Mouse (Mus musculus): ENCODE results near the gene Abcb11.
"Not testable (repeated sequence)": the region's sequence is repeated elsewhere in the genome, so short reads cannot be mapped to it uniquely, and the experiment has no call there.

Abcb11 gene

GRCm38 (mm10) chr2:69342496-69343221 lies at the start of gene Abcb11:
Abcb11 (minus strand) TSS chr2:69342616.
- no peak for DNase-seq (ENCODE audit: low read depth)

GRCm38 (mm10) chr2:69386118-69386871 lies 43.9 kb upstream of the Abcb11 start:
- DNase-seq (ENCODE audit: low read depth): no peak

DNA sequence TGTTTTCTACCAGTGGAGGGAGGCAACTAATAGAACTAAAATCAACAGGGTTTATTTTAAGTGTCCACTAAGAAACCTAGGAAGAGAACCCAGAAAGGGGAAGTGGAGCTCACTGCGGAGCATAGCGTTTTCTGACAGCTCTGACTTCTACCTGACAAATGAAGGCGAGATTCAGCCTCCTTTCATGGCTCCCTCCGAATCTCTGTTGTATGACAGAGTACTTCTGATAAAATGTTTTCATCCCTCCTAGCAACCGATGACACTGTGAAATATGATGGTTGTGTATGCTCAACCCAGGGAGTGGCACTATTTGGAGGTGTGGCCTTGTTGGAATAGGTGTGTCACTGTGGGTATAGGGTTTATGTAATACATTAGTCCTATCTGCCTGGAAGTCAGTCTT lies 40.4 kb upstream of the Abcb11 start:
- peak; percentile 37 for DNase-seq (ENCODE audit: low read depth)

DNA sequence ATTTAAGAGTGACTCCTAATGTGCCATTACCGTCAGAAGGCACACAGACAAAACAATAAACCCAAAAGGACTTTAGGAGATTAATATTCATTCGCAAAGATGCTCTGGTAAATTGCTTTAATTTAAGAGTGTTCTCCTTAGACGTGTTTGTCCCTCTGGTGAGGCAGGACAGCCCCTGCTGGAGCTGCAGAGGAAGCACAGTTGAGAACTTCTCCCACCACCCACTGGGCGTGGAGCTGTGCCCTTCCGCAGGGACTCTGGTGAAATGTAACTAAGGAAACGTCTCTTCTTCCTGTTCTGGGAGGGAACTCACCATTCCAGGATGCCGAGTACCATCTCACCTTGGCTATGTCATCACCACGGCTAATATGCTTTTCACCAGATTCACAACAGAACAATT lies 39.3 kb upstream of the Abcb11 start:
- DNase-seq (ENCODE audit: low read depth): peak; percentile 66

GRCm38 (mm10) chr2:69380281-69380680 lies 37.9 kb upstream of the Abcb11 start, which contains the start of gene Dhrs9:
Dhrs9 (plus strand) TSS chr2:69380445.
- DNase-seq (ENCODE audit: low read depth): peak; percentile 99

DNA sequence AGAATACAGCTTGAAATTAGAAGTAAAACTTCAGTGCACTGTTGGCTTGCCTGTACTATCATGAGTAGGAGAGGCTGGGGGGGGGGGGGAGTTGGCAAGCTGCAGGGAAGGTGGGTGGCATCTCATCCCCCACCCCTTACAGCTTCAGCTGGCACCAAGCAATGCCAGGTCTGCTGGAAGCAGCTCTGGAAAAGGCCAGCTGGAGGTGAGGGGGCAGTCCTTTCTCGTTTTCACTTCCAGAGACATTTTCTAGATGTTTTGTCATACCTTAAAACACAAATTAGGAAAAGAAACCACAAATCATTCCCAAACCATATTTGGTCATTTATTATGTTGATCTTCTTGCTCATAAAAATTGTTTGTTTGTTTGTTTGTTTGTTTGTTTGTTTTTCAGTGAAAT lies 37.4 kb upstream of the Abcb11 start:
- no peak for DNase-seq (ENCODE audit: low read depth)

- DNase-seq (ENCODE audit: low read depth): peak; percentile 61
Measured at GRCm38 (mm10) chr2:69376780-69377179, 34.4 kb upstream of the Abcb11 start.

GRCm38 (mm10) chr2:69365275-69365674 lies 22.9 kb upstream of the Abcb11 start:
- DNase-seq (ENCODE audit: low read depth): no peak

DNA sequence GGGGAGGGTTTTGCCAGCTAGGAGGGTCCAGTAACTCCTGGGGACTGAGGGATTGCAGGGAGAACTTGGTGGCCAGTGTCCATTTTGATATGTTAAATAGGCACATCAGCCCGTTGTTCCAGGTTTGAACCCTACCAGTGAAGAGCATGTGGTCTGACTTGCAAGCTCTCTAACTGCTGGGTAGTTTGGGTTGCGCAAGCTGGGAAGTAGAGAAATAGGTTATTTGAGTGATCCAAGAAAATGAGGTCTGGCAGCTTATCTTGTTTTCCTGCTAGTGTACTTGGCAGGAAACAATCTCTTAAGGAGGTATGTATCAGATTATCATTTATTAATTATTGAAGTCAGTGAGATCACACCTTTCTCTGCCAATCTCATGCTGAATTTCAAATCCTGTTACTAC lies 22.4 kb upstream of the Abcb11 start:
- DNase-seq (ENCODE audit: low read depth): peak; percentile 72

GRCm38 (mm10) chr2:69355402-69355801 lies 13.0 kb upstream of the Abcb11 start:
- DNase-seq (ENCODE audit: low read depth): not testable (repeated sequence)

DNA sequence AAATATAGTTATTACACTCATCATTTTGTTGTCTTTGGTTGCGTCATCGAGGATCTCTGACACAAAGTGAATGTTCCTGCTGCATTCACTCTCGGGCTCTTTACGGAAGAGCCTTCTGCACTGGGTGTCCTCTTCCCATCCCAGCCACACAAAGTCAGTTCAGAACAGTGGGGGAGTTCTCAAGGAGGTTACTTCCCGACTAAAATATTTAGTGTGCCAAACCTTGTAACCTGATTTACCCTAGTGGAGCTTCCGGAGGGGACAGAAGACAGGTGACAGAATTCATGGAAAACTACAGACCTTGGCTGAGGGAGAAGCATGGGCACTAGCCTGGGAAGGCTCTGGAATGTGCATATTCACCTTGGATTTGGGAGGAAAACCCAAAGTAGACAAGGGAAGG lies 910 bp downstream of the Abcb11 start:
- DNase-seq (ENCODE audit: low read depth): no peak

DNA sequence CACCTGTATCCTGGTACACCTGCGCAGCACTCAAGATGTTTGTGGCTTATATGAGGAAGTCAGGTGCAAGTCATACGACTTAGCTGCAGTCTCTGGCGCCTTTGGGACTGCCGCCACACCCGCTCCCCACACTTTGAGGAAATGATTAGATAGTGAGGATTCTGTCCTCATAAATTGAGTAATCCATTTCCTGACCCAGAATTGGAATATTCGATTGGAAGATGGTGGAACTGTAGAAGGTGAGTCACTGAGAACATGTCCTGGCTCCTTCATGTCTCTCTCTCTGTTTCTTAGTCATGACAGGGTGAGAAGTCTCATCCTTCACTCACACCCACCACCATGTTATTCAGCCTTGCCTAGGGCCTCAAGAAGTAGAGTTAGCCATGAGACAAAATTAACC lies 10.9 kb downstream of the Abcb11 start:
- not testable (repeated sequence) for DNase-seq (ENCODE audit: low read depth)

- no peak for DNase-seq (ENCODE audit: low read depth)
Measured at GRCm38 (mm10) chr2:69328509-69329163, 13.8 kb downstream of the Abcb11 start.

GRCm38 (mm10) chr2:69324881-69325660 lies 17.3 kb downstream of the Abcb11 start:
- no peak for DNase-seq (ENCODE audit: low read depth)

DNA sequence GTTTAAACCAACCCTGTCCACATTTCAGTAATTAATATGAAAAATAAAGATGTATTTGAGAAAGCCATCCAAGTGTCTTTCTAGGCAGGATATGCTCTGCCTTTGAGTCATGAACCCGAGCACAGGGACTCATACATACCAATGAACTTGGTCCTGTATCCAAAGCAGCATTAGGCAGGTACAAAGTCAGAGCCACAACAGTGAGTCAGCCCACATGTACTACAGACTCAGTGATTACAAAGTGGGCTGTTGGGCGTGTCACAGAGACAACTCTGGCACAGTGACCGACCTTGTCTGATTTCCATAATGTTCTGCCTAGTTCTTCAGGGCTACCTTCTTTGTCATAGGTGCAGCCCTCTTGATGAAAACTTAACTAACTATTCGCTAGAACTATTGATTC lies 19.4 kb downstream of the Abcb11 start:
- DNase-seq (ENCODE audit: low read depth): peak; percentile 29

DNA sequence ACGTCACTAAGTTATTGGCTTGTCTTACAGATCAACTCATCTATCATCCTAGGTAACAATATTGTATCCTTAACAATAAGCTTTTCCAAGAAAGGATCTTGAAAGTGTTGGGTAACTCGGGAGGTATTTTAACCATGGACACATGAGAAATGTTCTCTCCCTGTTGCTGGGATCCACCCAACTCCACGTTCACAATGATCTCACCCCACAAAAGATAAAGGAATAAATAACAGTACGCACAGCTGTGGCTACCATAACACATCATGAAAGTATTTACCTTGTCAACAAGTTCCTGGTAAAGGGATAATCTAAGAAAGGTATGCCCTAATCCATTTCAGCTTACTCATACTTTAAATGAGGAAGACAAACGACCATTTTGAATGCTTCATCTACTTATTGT lies 21.0 kb downstream of the Abcb11 start:
- DNase-seq (ENCODE audit: low read depth): no peak

- DNase-seq (ENCODE audit: low read depth): no peak
Measured at GRCm38 (mm10) chr2:69311337-69311736, 31.1 kb downstream of the Abcb11 start.

GRCm38 (mm10) chr2:69308136-69308535 lies 34.3 kb downstream of the Abcb11 start:
- no peak for DNase-seq (ENCODE audit: low read depth)

DNA sequence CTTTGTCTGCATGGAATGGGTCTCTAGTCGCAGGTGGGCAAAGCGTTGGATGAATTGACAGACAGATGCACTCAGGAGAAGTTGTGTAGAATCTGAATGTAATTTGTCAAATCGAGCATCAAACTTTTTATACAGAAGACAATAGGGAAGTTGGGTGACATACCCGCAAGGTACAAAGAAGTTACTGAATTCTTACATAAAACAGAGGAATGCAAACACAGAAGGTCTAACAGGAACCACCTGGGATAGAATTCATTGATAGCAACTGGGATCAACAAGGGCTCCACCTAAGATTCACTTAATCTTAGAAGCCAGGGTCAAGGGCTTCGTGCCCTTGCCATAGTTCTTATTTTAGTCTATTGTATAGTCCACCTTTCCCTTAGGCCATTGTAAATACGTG lies 41.8 kb downstream of the Abcb11 start:
- not testable (repeated sequence) for DNase-seq (ENCODE audit: low read depth)

GRCm38 (mm10) chr2:69294508-69294907 lies 47.9 kb downstream of the Abcb11 start:
- no peak for DNase-seq (ENCODE audit: low read depth)

DNA sequence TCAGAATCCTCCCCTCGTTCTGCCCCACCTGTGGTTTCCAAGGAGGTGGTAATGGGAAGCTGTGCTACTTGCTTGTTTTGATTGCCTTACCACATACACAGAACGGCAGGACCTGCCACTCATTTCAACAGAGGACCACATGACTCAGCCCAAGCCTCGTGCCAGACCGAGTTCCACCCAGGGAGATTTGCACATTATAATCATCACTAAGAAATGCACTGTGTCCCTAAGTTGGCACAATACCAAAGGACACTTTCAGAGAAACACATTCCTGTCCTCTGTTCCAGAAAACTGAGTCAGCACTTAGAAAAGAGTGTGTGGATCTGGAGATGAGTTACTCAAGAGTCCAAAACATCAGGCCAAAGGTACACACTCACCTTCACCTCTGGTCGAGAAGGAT lies 53.4 kb downstream of the Abcb11 start:
- DNase-seq (ENCODE audit: low read depth): peak; percentile 50

GRCm38 (mm10) chr2:69275875-69276274 lies 66.5 kb downstream of the Abcb11 start:
- DNase-seq (ENCODE audit: low read depth): peak; percentile 78

Measured in 416B (cell line).